Comparison of ENCODE assay signal across 15 mouse cellular contexts in the genomic region with DNA sequence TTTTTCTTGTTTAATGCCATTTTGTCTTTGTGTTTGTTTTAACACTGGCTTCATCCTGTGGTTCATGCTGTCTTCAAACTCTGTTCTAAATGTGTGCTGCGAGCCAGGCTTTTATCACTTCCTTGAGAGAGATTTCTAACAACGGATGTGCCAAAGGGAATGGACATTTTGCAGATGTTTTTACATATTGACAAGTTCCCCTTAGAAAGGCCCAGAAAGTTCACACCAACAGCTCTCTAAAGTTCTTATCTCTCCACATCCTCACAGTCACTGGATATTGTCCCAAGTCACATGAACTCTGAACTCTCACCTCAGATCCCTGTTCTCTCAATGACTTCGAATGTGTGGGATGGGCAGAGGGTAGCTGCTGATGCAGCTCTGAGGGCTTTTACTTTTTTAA. TPM values are rescaled to one million over a fixed set of nuclear protein-coding genes. Genes with fewer than 3 reads are reported as not detected.
"Had no signal": no experiment of that assay in that cellular context is flagged by ENCODE, and none has a peak within 500 bp of the region (broad histone marks: within the 10 kb centered on the region; RNA-seq: fewer than 3 reads in every experiment).

No protein-coding gene starts in this region.

- H3K9me3 ChIP-seq: kidney, embryonic 15.5 days; limb, embryonic 15.5 days; neural tube, embryonic 15.5 days had no signal

- H3K27me3 ChIP-seq: kidney, embryonic 15.5 days; limb, embryonic 15.5 days; neural tube, embryonic 15.5 days had no signal

- H3K9ac ChIP-seq: kidney, embryonic 15.5 days; limb, embryonic 15.5 days; liver, embryonic 14.5 days; neural tube, embryonic 15.5 days had no signal

- H3K27ac ChIP-seq: kidney, embryonic 15.5 days; limb, embryonic 15.5 days; liver, embryonic 14.5 days; neural tube, embryonic 15.5 days had no signal

- DNase-seq: kidney, postnatal 25 days; lung, adult 18-20 months; midbrain, embryonic 14.5 days; right cerebral cortex, adult 18-20 months; right cerebral cortex, postnatal 25 days; thymus, adult 18-20 months; thymus, postnatal 25 days had no signal

- H3K4me3 ChIP-seq: kidney, embryonic 15.5 days; limb, embryonic 15.5 days; myocyte; neural tube, embryonic 15.5 days had no signal

- H3K36me3 ChIP-seq: kidney, embryonic 15.5 days; limb, embryonic 15.5 days; neural tube, embryonic 15.5 days had no signal

- H3K4me1 ChIP-seq: neural tube, embryonic 15.5 days had no signal

- H3K4me2 ChIP-seq: kidney, embryonic 15.5 days; limb, embryonic 15.5 days; neural tube, embryonic 15.5 days had no signal

RNA-seq across cellular contexts. Expression of gene Sh2d6, which starts 30.4 kb away (rescaled TPM):
- total RNA-seq: megakaryocyte-erythroid progenitor cell, adult 5-6 weeks had no signal
- polyA plus RNA-seq: liver, embryonic 14.5 days; lung, embryonic 16.5 days; neural tube, embryonic 11.5 days had no signal
